Mouse (Mus musculus) hindbrain, embryonic 14.5 days (tissue): ENCODE data around the gene Mras. TPM values are rescaled to one million over a fixed set of nuclear protein-coding genes. Genes with fewer than 3 reads are reported as not detected.

Experiments
- ATAC-seq: fragments of 200-750 bp; cut with Nextera tagmentation; 2 replicates; pipeline ENCODE4 v1.8.0; 2017; ENCODE audit warnings: moderate number of reproducible peaks, mild to moderate bottlenecking, moderate TSS enrichment, moderate library complexity; ENCODE audit not compliant: low FRiP score
- DNase-seq: peaks from one replicate; pipeline ENCODE4 v3.0.0-alpha.2; 2015; ENCODE audit warnings: low spot score
- H3K27ac ChIP-seq: fragments of 300-500 bp; sonication (generic); 2 replicates; pipeline ENCODE4 v1.5.1; 2014; ENCODE audit warnings: mild to moderate bottlenecking, moderate library complexity
- H3K27me3 ChIP-seq: fragments of 300-500 bp; sonication (generic); 2 replicates; pipeline ENCODE4 v1.6.1; 2014; ENCODE audit warnings: mild to moderate bottlenecking, low read length, mixed read lengths; ENCODE audit not compliant: control insufficient read depth, insufficient read depth
- H3K36me3 ChIP-seq: fragments of 300-500 bp; sonication (generic); replicated peaks from 2 replicates; pipeline ENCODE4 v1.6.1; 2014; ENCODE audit not compliant: control insufficient read depth, insufficient read depth
- H3K4me1 ChIP-seq: fragments of 300-500 bp; sonication (generic); replicated peaks from 2 replicates; pipeline ENCODE4 v1.6.1; 2014; ENCODE audit warnings: antibody characterized with exemption, low read length, mixed read lengths; ENCODE audit not compliant: control insufficient read depth, insufficient read depth
- H3K4me2 ChIP-seq: fragments of 300-500 bp; sonication (generic); replicated peaks from 2 replicates; pipeline ENCODE4 v1.6.1; 2014; ENCODE audit warnings: mild to moderate bottlenecking, moderate library complexity
- H3K4me3 ChIP-seq: fragments of 300-500 bp; sonication (generic); replicated peaks from 2 replicates; pipeline ENCODE4 v1.5.1; 2014; ENCODE audit warnings: mild to moderate bottlenecking, low read length
- H3K9ac ChIP-seq: fragments of 300-500 bp; sonication (generic); 2 replicates; pipeline ENCODE4 v1.6.1; 2014
- H3K9me3 ChIP-seq: fragments of 300-500 bp; sonication (generic); 2 replicates; pipeline ENCODE4 v1.6.1; 2016; ENCODE audit warnings: low read length; ENCODE audit not compliant: control insufficient read depth
- WGBS: fragments of 180-500 bp; shearing (Covaris S2); extraction: QIAGEN DNeasy Blood & Tissue Kit; methylation state at CpG from one replicate; pipeline ENCODE4 v1.1.7; 2014; 5-methylcytosine and 5-hydroxymethylcytosine counted together
- polyA plus RNA-seq: library from polyadenylated mRNA; unstranded; fragments of >200 nt; fragmentation: Nextera tagmentation; extraction: Ambion mirVana; gene quantifications from 2 replicates; pipeline ENCODE4 v1.2.1, GENCODE M21; 2014

Gene Mras
- polyA plus RNA-seq, 1 experiment from 2014 or later, result 55.3 TPM

DNA sequence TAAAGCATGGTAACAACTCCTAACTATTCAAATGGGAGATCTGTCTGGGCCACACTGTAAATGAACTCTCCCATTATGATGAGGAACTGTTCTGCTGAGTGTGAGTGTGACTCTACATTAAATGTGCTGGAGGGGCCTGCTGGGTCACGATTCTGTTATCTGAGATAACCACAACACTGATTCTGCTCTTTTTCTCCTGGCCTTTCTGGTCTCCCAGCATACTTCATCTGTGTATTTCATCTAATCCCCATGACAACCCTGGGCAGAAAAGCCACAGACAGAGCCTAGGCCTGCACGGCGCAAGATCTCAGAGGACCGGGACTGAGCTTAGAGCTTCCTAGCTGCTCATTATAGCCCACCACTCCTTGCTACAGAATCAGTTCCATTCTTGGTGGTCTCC is 4.7 kb downstream of the Mras start:
- ATAC-seq, result no peak
- WGBS, result 80% methylated on average over 4 of the region's 4 CpGs
- Histone ChIP-seq H3K4me2 (no peak overlapping the region), H3K9ac (no peak overlapping the region), H3K27me3 (0 out of 2 replicates have a peak, but pooled peaks cover under 1% of the 10 kb centered on the region), H3K4me1 (peaks cover 24% of the 10 kb centered on the region), H3K36me3 (no peaks in the 10 kb centered on the region), H3K4me3 (no peak overlapping the region), H3K27ac (no peak overlapping the region), H3K9me3 (no peaks in the 10 kb centered on the region)
- no peak for DNase-seq

DNA sequence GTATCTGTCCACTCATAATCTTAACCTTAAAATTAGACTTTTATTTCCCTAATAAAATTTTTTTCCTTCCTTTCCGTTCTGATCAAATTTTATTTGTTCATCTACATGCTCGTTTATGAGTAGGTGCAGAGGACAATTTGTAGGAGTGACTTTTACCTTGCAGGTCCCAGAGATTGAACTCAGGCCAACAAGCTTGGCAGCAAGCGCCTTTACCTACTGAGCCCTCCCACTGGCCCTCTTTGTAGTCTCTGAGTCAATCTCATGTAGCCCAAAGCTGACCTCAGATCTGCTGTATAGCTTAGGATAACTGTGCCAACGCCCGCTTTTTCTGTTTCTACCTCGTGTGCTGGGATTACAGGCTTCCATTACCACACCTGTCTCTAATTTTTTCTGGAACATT is 5.2 kb downstream of the Mras start:
- H3K27me3 ChIP-seq, result no peaks in the 10 kb centered on the region
- H3K9me3 ChIP-seq, result no peaks in the 10 kb centered on the region
- ATAC-seq (no peak), DNase-seq (no peak)
- H3K4me2 ChIP-seq, result no peak overlapping the region
- H3K4me3 ChIP-seq, result no peak overlapping the region
- WGBS, result 76% methylated on average over 6 of the region's 6 CpGs
- no peak overlapping the region for H3K9ac ChIP-seq
- no peaks in the 10 kb centered on the region for H3K36me3 ChIP-seq
- peaks cover 24% of the 10 kb centered on the region for H3K4me1 ChIP-seq
- no peak overlapping the region for H3K27ac ChIP-seq

DNA sequence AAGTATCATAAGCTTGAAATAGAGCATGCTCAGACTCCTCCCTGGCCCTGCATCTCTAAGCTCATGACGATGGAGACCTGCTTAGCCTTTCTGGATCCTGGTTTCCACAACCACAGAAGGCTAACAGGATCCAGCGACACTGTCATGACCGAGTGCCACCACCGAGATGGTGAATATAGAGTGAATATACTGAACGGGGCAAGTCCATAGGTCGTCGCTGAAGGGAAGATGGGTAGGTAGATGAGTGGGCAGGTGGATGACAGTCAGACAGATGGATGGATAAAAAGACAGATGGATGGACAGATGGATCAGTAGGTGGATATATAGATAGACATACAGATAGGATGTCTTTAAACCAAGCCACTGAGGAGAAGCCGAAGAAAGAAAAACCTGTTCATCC is 5.8 kb downstream of the Mras start:
- no peaks in the 10 kb centered on the region for H3K9me3 ChIP-seq
- no peak for ATAC-seq
- H3K4me2 ChIP-seq, result no peak overlapping the region
- no peaks in the 10 kb centered on the region for H3K27me3 ChIP-seq
- H3K27ac ChIP-seq, result no peak overlapping the region
- no peak for DNase-seq
- no peak overlapping the region for H3K9ac ChIP-seq
- H3K4me3 ChIP-seq, result no peak overlapping the region
- 92% methylated on average over 8 of the region's 8 CpGs for WGBS
- no peaks in the 10 kb centered on the region for H3K36me3 ChIP-seq
- peaks cover 24% of the 10 kb centered on the region for H3K4me1 ChIP-seq

GRCm38 (mm10) chr9:99430806-99431205 is 6.4 kb downstream of the Mras start:
- no peaks in the 10 kb centered on the region for H3K9me3 ChIP-seq
- peaks cover 24% of the 10 kb centered on the region for H3K4me1 ChIP-seq
- H3K27me3 ChIP-seq, result no peaks in the 10 kb centered on the region
- ATAC-seq, result no peak
- no peaks in the 10 kb centered on the region for H3K36me3 ChIP-seq
- H3K27ac ChIP-seq, result no peak overlapping the region
- no peak overlapping the region for H3K4me3 ChIP-seq
- no peak for DNase-seq
- no peak overlapping the region for H3K9ac ChIP-seq
- H3K4me2 ChIP-seq, result no peak overlapping the region
- WGBS, result 83% methylated on average over 6 of the region's 6 CpGs

DNA sequence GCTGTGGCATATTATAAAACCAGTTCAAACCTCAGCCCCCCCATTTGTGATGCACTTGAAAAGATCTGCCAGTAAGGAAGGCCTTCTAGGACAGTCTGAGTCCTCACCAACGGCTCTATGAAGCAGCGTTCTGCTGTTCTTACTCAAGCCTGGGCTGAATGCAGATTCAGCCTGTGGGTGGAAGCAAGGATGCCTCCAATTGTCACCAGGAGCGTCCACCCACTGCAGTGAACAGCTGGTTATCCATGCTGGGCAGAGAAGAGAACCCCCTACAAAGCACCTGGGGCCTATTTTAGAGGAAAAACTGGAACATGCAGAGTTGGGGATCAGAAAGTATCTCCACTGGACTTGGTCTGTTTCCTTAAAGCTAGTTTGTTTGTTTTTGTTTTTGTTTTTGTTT is 7.3 kb downstream of the Mras start:
- Histone ChIP-seq H3K4me1 (peaks cover 30% of the 10 kb centered on the region), H3K36me3 (no peaks in the 10 kb centered on the region), H3K4me2 (no peak overlapping the region), H3K9ac (no peak overlapping the region), H3K4me3 (no peak overlapping the region), H3K9me3 (no peaks in the 10 kb centered on the region), H3K27me3 (no peaks in the 10 kb centered on the region), H3K27ac (no peak overlapping the region)
- ATAC-seq (no peak), DNase-seq (no peak)
- 82% methylated on average over 3 of the region's 3 CpGs for WGBS

- DNase-seq, result no peak
- ATAC-seq, result no peak
- Histone ChIP-seq H3K27me3 (no peaks in the 10 kb centered on the region), H3K9ac (no peak overlapping the region), H3K4me2 (no peak overlapping the region), H3K27ac (no peak overlapping the region), H3K36me3 (no peaks in the 10 kb centered on the region), H3K9me3 (no peaks in the 10 kb centered on the region), H3K4me1 (peaks cover 25% of the 10 kb centered on the region), H3K4me3 (no peak overlapping the region)
- 76% methylated on average over 11 of the region's 11 CpGs for WGBS
Observed at GRCm38 (mm10) chr9:99428601-99429331, 8.4 kb downstream of the Mras start.

GRCm38 (mm10) chr9:99425262-99425661 is 11.9 kb downstream of the Mras start:
- no peak overlapping the region for H3K9ac ChIP-seq
- H3K4me2 ChIP-seq, result no peak overlapping the region
- H3K27me3 ChIP-seq, result no peaks in the 10 kb centered on the region
- peaks cover 22% of the 10 kb centered on the region for H3K4me1 ChIP-seq
- H3K9me3 ChIP-seq, result no peaks in the 10 kb centered on the region
- no peak overlapping the region for H3K27ac ChIP-seq
- no peak for ATAC-seq
- WGBS, result 63% methylated on average over 9 of the region's 9 CpGs
- no peak for DNase-seq
- no peaks in the 10 kb centered on the region for H3K36me3 ChIP-seq
- no peak overlapping the region for H3K4me3 ChIP-seq

- DNase-seq (no peak), ATAC-seq (no peak)
- Histone ChIP-seq H3K36me3 (no peaks in the 10 kb centered on the region), H3K4me2 (no peak overlapping the region), H3K4me1 (peaks cover 26% of the 10 kb centered on the region), H3K27ac (no peak overlapping the region), H3K9me3 (no peaks in the 10 kb centered on the region), H3K4me3 (no peak overlapping the region), H3K27me3 (no peaks in the 10 kb centered on the region), H3K9ac (no peak overlapping the region)
- 73% methylated on average over 4 of the region's 4 CpGs for WGBS
Observed at GRCm38 (mm10) chr9:99424574-99424863, 12.7 kb downstream of the Mras start.

DNA sequence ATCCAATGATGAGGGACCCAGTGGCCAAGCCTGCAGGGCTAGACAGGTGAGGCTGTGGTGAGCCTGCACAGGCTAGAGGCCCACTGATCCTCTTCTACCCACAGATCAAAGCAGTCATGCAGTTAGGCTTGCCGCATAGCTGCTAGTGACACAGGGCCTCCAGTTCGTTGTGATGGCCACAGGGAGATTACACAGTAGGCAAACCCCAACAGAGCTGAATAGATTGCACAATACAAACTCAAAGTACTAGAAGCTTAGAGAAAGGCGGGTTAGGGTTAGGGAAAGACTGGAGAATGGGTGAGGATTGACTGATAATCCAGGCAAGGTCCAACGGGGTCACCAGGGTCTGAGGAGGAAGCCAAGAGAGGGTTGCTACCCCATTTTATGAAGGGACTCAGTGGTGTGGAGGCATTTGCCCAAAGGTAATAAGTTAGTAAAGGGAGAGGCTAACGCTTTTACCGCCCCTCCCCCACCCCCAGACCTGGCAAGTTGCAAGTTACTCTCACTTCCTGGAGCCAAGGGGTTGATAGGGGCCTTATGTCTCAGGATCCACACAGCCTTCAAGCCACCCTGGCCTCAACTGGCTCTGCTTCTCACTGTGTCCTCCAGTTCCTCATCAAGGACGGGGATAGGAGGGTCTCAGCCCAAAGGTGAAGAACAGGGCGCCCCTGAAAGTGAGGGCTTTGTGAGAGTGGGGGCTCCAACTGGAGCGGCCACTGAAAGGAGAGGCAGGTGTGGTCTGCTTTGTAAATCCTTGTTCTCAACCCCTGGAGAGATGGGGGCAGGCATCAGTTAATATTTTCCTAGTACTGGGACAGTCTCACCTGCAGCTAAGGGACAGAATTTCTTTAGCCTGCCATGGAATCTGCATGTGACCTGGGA is 13.2 kb downstream of the Mras start:
- Histone ChIP-seq H3K27me3 (no peaks in the 10 kb centered on the region), H3K4me2 (no peak overlapping the region), H3K9ac (no peak overlapping the region), H3K4me3 (no peak overlapping the region), H3K27ac (no peak overlapping the region), H3K4me1 (peaks cover 26% of the 10 kb centered on the region), H3K36me3 (no peaks in the 10 kb centered on the region), H3K9me3 (no peaks in the 10 kb centered on the region)
- WGBS, result 78% methylated on average over 9 of the region's 9 CpGs
- no peak for DNase-seq
- ATAC-seq, result no peak
